Mouse (Mus musculus) left cerebral cortex, adult 8-10 months (tissue): ENCODE measurements at regions not wholly inside any gene's neighbourhood (a gene's known extent, or its start where the extent isn't known, plus 50 kb on each side); places are given as distances from the start of the nearest gene placed in this dataset.
A peak's percentile ranks its signal among the peaks of the same experiment; 100 is the strongest.

Experiments used
- DNase-seq, 2 experiments: peaks; one replicate each; pipeline ENCODE4 v3.0.0; 2022; ENCODE audit warnings: low spot score in 2 of 2

- no peak for DNase-seq
Measured at GRCm38 (mm10) chr16:93026094-93026648, 200.2 kb upstream of the Runx1 start.

- DNase-seq = no peak
Measured at GRCm38 (mm10) chr16:93019800-93020555, 194.0 kb upstream of the Runx1 start.

- no peak for DNase-seq
Measured at GRCm38 (mm10) chr16:93018766-93019165, 192.8 kb upstream of the Runx1 start.

- no peak for DNase-seq
Measured at GRCm38 (mm10) chr16:93017025-93017424, 191.1 kb upstream of the Runx1 start.

GRCm38 (mm10) chr16:93015636-93016035 is 189.7 kb upstream of the Runx1 start:
- DNase-seq = no peak

GRCm38 (mm10) chr16:93014991-93015390 is 189.0 kb upstream of the Runx1 start:
- no peak for DNase-seq

- DNase-seq = no peak
Measured at GRCm38 (mm10) chr16:93013881-93014280, 187.9 kb upstream of the Runx1 start.

- no peak for DNase-seq
Measured at GRCm38 (mm10) chr16:93013256-93013655, 187.3 kb upstream of the Runx1 start.

GRCm38 (mm10) chr16:93011474-93011873 is 185.5 kb upstream of the Runx1 start:
- DNase-seq = no peak

GRCm38 (mm10) chr16:93006321-93006984 is 180.5 kb upstream of the Runx1 start:
- no peak for DNase-seq

GRCm38 (mm10) chr16:93005470-93005869 is 179.5 kb upstream of the Runx1 start:
- no peak for DNase-seq

- DNase-seq = no peak
Measured at GRCm38 (mm10) chr16:93003830-93004229, 177.9 kb upstream of the Runx1 start.

GRCm38 (mm10) chr16:92998689-92999088 is 172.7 kb upstream of the Runx1 start:
- DNase-seq = no peak

GRCm38 (mm10) chr16:92997636-92998035 is 171.7 kb upstream of the Runx1 start:
- DNase-seq = peak in 1 of 2 experiments; percentile 22

- no peak for DNase-seq
Measured at GRCm38 (mm10) chr16:92995993-92996350, 170.0 kb upstream of the Runx1 start.

- no peak for DNase-seq
Measured at GRCm38 (mm10) chr16:92995132-92995992, 169.4 kb upstream of the Runx1 start.

GRCm38 (mm10) chr16:92992876-92993275 is 166.9 kb upstream of the Runx1 start:
- DNase-seq = no peak

- DNase-seq = no peak
Measured at GRCm38 (mm10) chr16:92991405-92991804, 165.5 kb upstream of the Runx1 start.

GRCm38 (mm10) chr16:92988416-92988815 is 162.5 kb upstream of the Runx1 start:
- no peak for DNase-seq

GRCm38 (mm10) chr16:92988000-92988399 is 162.1 kb upstream of the Runx1 start:
- no peak for DNase-seq

- no peak for DNase-seq
Measured at GRCm38 (mm10) chr16:92985768-92986167, 159.8 kb upstream of the Runx1 start.

GRCm38 (mm10) chr16:92982934-92983333 is 157.0 kb upstream of the Runx1 start:
- no peak for DNase-seq
